Mouse (Mus musculus): ENCODE results near the gene Pafah1b1.
A peak's percentile ranks its signal among the peaks of the same experiment; 100 is the strongest.

Gene Pafah1b1

DNA sequence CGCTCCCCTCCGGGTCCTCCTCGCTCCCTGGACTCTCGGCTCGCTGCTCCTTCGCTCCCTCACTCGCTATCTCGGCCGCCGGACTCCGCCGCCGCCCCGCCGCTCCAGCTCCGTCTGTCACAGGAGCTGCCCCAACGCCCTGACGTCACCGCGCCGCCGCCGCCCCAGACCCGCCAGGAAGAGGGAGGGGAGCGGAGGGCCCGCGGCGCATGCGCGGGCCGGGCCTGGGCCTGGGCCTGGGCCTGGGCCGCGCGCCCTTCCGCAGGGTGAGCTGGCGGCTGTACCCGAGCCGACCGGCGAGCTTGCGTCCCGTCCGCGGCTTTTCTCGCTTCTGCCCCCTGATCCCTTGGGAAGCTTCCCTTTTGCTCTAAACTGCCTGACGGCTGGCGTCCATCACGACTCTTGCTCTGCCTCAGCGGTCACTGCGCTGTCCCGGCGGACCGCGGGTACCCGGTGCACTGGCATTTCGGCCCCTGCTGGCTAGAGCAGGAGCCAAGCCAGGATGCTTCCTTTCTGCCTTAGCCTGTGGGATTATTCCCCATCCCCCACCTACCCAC lies at the start of gene Pafah1b1:
Gene Pafah1b1 (minus strand): TSS at position 436 of the 557 bp plus-strand sequence.
- DNase-seq (ENCODE audit: low read depth, low spot score): peak; percentile 88

DNA sequence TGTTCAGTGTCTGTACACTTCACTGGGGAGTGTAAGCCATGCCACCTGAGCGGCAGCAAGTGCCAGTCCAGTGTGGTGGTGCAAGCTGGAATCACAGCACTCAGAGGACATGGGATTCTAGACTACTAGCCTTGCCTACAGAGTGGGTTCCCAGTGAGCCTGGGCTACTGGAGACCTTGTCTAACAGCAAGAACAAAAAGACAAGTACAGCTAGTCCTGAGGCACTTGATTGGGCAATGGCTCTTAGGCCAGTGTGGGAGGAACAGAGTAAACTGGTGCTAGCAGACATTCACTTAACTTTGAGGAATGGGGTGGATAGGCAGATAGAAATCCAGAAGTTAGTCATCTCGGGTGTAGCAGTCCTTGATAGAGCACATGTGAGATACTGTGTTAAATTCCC lies 47.9 kb upstream of the Pafah1b1 start:
- DNase-seq (ENCODE audit: low read depth, low spot score): no peak

DNA sequence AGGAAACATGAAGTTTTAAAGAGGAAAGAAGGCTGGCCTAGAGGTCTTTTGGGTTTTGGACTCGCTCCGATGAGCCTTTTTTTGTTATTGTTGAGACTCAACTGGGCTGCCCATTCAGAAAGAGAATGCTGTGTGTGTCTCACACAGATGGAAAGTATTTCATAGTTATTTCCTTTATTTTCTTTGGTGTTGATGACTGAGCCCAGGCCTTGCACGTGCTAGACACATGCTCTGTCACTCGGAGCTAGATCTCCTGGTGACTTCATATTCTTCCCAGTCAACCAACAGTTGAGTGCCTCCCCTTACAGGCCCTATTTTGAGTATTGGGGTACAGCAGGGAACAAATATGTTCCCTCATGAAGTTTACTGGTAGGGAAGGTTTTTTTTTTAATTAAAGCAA lies 47.2 kb upstream of the Pafah1b1 start:
- DNase-seq (ENCODE audit: low read depth, low spot score): no peak

DNA sequence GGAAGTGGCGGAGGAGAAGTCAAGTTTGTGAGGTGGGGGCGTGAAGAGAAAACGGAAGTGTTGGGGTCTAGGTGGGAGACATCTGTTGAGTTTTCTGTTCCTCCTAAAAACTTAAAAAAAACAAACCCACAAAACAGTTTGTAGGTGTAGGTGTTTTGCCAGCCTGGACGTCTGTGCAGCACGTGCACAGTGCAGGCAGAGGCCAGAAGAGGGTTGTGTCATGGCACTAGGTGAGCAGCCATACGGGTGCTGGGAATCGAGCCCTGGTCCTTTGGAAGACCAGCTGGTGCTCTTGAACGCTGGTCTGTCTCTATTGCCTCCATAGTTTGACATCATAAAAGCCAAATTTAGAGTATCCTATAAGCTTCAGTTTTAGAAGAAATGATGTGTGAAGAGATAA lies 46.8 kb upstream of the Pafah1b1 start:
- no peak for DNase-seq (ENCODE audit: low read depth, low spot score)

DNA sequence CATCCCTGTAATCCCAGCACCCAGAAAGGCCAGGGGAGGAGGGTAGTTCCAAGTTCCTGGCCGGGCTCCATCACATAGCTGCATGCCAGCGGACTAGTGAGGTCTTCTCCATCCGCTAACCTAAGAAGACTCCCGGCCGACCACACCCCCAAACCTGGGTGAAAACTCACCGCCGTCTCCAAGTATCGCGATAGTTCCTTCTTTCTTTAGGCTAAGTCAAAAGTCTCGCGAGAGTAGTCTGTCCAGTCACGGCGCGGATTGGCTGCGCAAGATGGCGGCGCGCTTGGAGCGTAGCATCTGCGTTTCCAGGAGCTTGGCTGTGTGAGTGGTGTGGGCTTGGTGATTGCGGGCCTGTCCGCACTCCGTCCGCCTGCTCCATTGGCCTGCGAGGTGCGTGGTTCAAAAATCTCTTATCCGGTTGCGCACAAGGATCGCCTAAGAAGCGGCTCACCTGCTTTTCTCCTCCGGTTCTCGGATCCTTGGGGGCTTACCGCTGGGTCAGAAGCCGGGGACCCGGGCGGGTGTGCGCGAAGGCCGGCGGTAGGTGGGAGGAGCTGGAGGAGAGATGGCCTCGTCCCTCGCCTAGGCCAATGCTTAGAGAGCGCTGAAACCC lies 46.2 kb upstream of the Pafah1b1 start, which contains the start of gene Mettl16:
Gene Mettl16 (plus strand): TSS at position 236 of the 613 bp plus-strand sequence.
- peak; percentile 94 for DNase-seq (ENCODE audit: low read depth, low spot score)

DNA sequence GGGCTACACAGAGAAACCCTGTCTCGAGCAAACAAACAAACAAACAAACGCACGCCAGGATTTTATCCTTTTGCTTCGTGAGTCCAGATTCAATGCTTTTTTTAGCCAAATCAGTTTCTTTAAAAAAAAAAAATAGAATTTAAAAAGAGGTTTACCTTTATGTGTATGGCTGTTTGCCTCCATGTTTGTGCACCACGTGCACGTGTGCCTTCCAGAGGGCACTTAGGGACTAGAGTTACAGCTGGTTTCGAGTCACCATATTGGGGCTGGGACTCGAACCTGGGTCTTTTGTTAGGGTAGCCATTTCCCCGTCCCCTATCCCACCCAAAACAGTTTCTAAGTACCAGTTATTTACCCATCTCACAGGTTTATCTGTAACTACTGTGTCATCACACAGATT lies 45.6 kb upstream of the Pafah1b1 start:
- DNase-seq (ENCODE audit: low read depth, low spot score): no peak

DNA sequence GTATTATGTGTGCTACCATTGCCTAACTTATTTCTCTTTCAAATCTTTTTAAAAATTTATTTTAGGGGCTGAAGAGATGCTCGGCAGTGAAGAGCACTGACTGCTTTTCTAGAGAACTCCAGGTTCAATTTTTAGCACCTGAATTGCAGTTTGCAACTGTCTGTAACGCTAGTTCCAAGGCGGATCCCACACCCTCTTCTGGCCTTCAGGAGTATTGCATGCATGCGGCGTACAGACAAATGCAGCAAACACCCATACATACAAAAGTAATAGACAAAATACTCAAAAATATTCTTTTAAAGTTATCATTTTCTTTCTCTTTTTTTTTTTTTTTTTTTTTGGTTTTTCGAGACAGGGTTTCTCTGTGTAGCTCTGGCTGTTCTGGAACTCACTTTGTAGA lies 43.6 kb upstream of the Pafah1b1 start:
- no peak for DNase-seq (ENCODE audit: low read depth, low spot score)

DNA sequence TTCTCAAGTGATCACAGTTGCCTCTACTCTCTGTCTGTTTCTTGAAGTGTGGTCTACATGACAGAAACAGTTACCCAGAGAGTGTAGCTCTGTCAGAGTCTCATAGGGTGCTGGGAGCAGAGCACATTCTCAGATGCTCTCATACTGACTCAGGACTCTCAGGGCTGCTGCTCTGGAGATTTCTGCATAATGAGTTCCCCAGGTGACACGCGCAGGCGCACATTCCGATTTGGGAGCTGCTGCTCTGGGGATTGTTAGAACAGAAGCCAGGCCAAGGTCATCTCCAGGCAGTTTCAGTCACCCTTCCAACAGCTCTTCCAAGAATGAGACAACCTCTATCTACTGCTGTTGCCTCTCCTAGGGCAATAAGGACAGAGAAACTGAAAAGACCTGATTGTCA lies 43.0 kb upstream of the Pafah1b1 start:
- no peak for DNase-seq (ENCODE audit: low read depth, low spot score)

DNA sequence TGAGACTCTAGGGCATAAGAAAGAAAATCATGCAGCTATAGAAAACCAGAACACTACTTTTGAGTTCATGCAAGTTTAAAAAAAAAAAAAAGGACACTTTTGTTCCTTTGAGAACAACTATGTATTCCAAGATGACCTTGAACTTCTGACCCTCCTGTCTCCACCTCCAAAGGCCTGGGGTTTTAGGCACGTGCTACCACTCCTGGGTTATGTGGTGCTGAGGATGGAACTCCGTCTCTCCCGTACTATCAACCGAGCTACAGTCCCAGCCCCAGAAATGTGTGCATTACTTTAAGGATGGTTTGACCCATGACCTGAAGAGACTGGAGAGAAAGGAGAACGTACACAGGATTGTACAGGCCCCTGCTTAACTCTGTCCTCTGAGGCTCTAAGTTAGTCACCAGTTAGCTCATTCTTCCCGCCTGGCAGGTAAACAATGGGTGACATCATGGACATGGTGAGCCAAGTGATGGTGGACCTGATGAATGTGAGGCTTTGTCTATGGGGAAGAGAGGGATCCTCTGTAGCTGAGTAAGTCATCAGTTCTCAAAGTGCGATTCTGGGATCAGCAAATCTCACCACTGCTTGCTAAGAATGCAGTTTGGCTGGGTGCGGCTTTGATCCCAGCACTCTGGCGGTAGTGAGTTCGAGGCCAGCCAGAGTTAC lies 39.6 kb upstream of the Pafah1b1 start:
- no peak for DNase-seq (ENCODE audit: low read depth, low spot score)

DNA sequence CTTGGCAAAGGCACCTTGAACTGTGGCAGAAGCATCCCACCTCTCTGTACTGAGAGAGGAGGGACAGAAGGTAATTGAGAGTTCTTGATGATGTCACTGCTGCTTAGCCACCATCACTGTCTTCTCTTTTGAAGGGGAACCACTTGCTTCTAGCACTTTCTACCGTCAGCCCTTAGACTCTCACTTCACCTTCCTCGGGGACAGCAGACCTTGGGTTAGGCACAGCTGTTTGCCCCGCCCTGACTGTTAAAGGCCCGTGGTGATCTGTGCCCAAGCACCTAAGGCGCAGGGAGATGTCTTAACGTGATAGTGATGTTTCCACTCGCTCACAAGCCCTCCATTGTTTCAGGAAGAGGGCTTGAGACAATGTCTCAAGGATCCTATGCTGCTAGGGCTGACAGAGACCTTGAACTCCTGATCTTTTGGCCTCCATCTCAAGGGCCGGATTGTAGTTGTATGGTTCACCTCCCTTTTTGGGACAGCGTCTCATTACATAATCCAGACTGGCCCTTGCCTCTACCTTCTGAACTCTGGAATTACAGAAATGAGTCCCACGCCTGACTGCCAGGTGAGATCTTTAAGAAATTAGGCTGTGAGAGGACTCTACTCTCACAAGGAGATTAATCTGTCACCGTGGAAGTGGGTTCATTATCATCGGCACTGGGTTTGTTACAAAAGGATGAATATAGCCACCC lies 36.7 kb upstream of the Pafah1b1 start:
- DNase-seq (ENCODE audit: low read depth, low spot score): no peak

DNA sequence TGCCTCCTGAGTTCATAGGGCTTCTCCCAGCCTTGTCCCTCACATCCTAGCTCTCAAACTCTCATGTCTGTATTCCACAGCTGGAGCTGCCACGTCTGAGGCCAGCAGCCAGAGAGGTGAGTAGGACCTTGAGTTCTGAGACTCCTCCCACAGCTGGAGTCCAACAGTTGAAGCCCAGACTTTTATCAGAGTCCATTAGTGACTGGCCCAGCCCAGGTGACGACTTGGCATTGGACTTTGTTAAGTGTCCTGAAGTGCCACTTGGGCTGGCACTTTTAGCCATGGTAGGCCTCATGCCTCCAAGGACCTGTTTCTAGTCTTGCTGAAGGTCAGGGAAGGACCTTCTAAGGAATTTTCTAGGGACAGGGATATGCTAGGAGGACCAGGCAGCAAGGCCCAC lies 32.2 kb upstream of the Pafah1b1 start:
- DNase-seq (ENCODE audit: low read depth, low spot score): no peak

DNA sequence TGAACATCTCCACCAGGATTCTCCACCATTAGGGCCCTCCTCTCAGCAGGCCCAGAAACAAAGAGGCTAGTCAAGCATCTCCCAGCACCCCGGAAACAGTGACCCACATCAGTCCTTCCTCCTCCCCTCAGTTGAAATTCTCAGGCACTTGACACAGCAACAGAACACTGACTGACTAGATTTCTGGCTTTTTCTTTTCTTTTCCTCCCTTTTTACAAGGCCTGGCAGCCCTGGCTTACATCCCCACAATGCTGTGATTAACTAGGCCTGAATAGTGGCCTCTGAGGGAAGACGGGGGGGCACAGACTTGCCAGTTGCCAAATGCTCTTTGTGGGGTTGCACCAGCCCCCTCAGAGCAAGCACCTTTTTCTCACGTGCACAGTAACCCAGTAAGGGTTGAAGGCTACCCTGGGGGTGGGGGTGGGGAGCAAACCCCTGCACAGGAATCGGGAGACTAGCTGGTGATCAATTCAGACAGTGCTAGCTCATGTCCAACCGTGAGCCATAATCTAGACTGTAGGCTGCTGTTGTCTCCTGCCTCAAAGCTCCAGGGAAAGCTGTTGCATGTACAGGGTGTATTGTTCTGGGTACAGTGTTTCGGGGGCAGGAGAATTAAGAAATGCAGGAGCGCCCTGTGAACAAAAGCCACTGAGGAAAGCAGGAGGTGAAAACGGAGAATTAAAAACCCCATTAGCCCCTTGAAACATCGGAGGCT lies 27.0 kb upstream of the Pafah1b1 start:
- no peak for DNase-seq (ENCODE audit: low read depth, low spot score)

DNA sequence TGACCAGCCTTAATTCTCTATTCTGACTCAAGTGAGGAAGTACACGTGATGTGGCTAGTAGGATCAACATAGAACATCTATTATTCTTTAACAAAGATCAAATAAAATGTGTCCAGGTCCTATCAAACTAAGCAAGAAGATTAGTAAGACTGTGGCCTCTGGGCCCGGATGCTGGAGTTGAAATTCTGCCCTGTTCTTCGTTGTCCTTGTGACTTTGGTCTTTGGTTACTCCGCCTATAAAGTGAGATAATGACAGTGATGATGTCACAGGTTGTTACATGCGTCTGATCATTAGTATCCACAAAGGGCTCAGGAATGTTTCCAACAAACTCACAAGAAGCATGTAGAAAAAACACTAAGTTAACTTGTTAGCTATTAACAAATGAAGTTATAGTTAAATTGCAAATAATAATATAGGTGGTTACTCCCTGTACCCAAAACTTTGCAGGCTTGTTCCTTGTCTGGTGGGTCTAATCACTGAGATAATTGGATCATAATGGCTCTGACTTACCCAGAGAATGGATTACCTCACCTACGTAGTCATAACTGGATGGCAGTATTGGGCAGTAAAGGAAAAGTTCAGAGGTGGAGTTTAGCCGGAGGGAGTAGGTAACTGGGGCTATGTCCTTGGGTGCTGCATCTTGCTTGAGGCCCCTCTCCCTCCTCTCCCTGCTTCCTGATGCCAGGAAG lies 26.3 kb upstream of the Pafah1b1 start:
- DNase-seq (ENCODE audit: low read depth, low spot score): no peak

DNA sequence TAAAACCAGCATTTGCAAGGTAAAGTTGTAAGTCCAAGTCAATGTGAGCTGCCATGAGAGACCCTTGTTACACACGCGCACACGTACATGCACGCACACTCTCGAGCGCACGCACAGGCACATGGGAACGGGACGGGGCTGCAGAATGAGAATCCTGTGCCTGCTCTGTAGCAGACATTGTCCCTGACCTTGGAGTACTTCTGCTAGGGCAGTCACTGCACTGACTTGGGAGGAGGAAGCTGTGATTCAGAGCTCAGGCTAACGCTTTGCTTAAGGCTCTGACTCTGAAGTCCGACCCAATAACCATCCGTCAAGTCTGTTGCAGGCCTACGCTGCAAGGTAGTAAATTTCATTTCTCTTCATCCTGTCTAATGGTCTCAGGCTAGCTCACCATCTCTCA lies 24.8 kb upstream of the Pafah1b1 start:
- no peak for DNase-seq (ENCODE audit: low read depth, low spot score)

DNA sequence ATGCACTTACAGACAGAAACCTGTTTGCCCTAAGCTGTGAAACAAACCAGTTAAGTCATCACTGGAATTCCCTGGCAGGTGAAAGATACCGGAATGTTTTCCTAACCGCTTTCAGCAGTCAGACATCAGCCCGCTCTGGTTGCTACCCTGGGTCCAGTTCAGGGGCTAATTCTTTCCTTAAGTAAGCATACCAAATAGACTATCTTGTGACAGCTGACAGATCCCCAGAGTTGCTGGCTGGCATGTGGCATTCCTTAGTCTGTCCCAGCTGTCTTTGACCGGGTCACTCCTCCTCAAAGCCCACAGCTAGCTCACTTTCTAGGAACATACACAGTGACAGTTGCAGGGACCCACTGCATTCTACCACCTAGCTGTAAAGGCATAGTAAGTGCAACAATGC lies 23.6 kb upstream of the Pafah1b1 start:
- DNase-seq (ENCODE audit: low read depth, low spot score): no peak

DNA sequence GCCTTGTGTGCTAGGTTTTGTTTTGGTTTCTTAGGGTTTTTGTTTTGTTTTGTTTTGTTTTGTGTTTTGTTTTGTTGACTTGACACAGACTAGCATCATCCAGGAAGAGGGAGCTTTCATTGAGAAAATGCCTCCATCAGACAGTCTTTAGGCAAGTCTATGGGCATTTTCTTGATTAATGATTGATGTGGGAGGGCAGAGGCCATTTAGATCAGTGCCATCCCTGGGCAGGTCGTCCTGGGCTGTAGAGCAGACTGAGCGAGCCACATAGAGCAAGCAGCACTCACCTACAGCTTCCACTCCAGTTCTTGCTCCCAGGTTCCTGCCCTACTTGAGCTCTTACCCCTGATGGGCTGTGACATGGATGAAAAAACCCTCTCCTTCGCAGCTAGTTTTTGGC lies 13.4 kb upstream of the Pafah1b1 start:
- no peak for DNase-seq (ENCODE audit: low read depth, low spot score)

DNA sequence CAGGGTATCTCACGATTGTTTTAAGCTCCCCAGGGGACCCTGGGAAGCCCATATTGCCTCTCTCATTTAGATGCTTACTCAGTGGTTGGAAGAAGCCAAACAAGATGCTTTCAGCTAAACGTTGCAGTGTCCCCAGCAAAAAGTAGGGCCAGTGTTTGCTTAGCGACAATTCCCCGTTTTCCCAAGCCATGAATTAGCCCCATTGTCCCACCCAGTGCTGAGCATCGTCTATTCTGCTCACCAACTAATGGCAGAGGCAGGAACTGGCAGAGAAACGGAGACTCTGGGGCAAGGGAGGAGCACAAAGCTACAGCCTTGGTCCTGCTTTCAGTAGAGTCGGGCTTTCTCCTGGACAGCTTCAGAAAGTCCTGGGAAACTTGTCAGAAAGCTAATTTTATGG lies 10.4 kb upstream of the Pafah1b1 start:
- DNase-seq (ENCODE audit: low read depth, low spot score): no peak

DNA sequence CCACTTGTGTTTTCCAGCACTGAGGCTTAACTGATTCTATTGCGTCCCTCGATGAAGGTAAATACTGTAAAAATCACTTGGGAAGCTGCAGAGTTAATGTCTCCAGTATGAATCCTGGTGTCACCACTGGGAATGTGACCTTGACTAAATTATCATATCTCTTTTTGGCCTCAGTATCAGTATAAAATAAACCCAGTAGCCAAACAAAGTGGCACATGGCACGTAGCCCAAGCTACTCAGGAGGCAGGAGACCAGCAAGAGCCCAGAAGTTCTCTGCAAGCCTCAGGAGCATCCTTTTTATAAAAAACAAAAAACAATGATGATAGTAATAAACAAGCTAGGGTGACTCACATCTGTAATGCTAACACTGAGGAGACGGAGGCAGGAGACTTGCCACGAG lies 711 bp upstream of the Pafah1b1 start:
- DNase-seq (ENCODE audit: low read depth, low spot score): no peak

DNA sequence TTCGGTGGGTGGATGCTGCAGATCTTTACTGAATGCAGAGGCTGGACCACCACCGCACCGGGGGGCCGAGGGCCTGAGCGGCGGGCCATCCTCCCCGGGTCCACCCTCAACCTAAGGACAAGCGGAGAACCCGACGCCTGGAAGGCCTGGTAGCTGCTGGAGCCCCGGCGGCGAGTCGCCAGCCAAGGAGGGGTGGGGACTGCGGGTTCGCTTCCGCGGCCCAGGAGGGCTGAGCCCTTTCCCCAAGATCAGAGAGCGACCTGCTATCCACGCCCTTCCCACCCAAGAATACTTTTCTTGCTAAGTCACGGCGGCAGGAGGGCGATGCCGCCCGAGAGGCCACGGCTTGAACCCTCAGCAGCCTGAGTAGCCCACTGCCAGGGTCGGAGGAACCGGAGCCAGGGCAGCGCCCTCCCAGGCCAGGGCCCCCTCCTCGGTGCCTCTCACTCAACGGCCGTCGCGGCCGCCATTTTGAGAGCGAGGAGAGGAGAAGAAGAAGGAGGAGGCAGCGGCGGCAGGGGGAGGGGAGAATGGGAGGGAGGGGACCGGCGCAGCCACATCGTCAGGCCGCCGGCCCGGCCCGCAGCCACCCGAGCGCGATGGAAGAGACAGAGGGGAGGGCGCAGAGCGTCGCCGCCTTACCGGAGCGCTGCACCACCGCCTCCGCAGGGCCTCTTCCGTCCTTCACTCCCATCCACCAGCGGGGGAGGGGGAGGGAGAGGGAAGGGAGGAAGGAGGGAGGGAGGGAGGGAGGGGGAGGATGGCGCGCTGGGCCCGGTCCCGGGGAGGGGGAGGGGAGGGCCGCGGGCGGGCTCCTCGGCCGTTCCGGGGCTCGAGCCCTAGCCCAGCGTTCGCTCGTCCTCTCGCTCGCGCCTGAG lies 874 bp downstream of the Pafah1b1 start:
- peak; percentile 85 for DNase-seq (ENCODE audit: low read depth, low spot score)

DNA sequence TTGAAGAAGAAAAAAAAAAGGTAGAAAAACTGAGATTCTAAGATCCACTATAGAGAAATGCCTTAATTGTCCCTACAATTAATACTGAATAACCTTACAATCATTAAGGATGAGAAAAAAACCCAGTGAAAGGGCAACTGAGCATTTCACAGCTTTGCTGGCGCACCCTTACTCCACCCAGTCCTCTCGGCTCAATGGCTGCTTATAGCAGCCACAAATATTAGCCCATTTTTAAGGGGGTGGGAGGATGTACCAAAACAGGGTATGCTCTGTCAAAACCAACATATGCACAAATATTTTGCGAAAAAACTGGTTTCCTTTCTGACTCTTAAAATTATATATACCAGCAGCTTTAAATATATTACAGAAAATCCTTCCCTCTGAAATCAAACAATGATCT lies 2.5 kb downstream of the Pafah1b1 start:
- no peak for DNase-seq (ENCODE audit: low read depth, low spot score)
